Mouse (Mus musculus): ENCODE results near the gene Xpo4.

DNA sequence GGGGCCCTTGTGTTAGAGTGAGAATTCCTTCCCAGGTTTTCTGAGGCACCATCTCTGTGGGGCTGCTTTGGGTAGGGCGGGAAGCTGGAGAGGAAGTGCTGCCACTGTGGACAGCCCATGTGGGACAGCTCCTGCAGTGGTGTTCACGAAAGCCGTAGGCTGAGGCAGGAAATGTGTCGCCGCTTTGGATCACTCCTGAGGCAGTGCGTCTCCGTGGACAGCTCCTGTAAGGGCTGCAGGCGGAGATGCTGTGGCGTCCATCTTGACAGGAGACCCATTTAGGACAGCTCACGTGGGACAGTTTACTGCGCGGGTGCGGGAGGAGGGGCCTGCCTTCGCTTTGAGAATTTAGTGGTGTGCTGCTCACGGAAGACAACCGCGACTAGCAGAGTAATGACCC, 119.7 kb downstream of the Xpo4 start:
- no peak for TF ChIP-seq ZNF384 (IDR thresholded peaks at IDR 0.05; ENCODE audit: low read depth, low read length)
- no peak for TF ChIP-seq CHD2 (IDR thresholded peaks at IDR 0.05; ENCODE audit: low read depth, low read length)
- TF ChIP-seq HCFC1 (IDR thresholded peaks at IDR 0.05; ENCODE audit: borderline replicate concordance, insufficient read depth, low read length), result no peak
- TF ChIP-seq MAFK (IDR thresholded peaks at IDR 0.05; ENCODE audit: insufficient read depth, low read depth, low read length), result no peak

Data from ES-E14 (cell line).